Mouse (Mus musculus): ENCODE results near the gene Scaf1. TPM values are rescaled to one million over a fixed set of nuclear protein-coding genes. Genes with fewer than 3 reads are reported as not detected.

The Scaf1 gene
- polyA plus RNA-seq, 1 experiment from 2014 or later = 49.6 TPM

DNA sequence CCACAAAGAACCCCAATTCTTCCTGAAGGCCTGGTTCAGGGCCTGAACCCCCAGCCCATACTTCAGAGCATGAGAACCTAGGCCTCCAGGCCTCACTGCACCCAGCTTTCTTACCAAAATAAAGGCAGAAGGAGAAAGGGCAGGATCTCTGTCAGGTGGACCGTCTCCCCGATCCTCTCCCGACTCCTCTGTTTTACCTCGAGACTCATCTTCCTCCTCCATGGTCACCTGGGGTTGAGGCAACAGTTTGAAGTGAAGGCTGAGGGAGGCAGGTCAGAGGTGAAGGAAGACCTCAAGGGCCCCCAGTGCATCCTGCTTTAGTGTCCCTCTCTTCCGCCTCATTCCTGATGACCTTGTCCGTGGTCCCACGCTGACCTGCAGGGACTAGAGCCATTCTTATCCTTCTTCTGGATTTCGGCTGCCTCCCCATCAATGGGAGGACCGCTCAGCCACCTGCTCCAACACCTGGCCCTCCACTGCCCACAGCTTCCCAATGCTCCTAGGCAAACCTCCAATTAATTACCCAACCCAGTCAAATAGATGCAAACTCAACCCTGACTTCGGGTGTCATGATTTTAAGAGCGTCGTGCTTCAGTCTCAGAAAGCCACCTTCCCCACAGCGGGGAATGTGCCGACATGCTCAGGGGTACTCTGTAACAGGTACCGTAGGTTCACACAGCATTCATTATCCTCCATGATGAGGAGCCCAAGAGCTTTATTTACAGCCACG, 2.6 kb downstream of the Scaf1 start:
- no peaks in the 10 kb centered on the region for H3K4me1 ChIP-seq (replicated peaks; ENCODE audit: control insufficient read depth, insufficient read depth, low read length)
- no peak overlapping the region for H3K4me3 ChIP-seq (ENCODE audit: low read depth, low read length)
- no peak overlapping the region for H3K9ac ChIP-seq (ENCODE audit: low read depth, low read length)
- peaks cover 13% of the 10 kb centered on the region for H3K36me3 ChIP-seq (ENCODE audit: control insufficient read depth, insufficient read depth, low read length)
- H3K4me2 ChIP-seq (replicated peaks; ENCODE audit: low read depth, low read length) = no peak overlapping the region
- no peaks in the 10 kb centered on the region for H3K27me3 ChIP-seq (ENCODE audit: control insufficient read depth, insufficient read depth, low read length)
- H3K27ac ChIP-seq (ENCODE audit: low read depth, low read length) = no peak overlapping the region
- WGBS = 97% methylated on average over 16 of the region's 16 CpGs
- DNase-seq (ENCODE audit: low spot score) (no peak), ATAC-seq (ENCODE audit: low FRiP score) (no peak)
- H3K9me3 ChIP-seq (ENCODE audit: control insufficient read depth, low read length) = no peaks in the 10 kb centered on the region

DNA sequence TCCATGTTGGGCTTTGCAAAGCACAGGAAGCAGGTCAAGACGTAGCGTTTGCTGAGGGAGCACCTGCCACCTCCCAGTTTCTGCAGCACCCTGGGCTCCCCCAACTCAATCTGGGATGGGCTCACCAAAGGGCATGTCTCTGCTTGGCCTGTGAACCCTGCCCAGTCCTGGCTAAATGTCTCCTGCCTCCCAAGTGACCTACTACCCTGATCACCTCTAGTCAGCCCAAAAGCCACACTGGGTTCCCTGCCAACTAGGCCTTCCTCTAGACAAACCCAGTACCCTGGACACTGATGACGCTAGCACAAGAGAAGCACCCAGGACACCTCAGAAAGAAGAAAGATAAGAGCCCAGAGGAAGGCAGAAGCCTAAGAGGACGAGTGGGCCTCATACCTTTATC, 3.3 kb downstream of the Scaf1 start:
- Histone ChIP-seq H3K27ac (ENCODE audit: low read depth, low read length) (no peak overlapping the region), H3K36me3 (ENCODE audit: control insufficient read depth, insufficient read depth, low read length) (peaks cover 21% of the 10 kb centered on the region), H3K4me1 (replicated peaks; ENCODE audit: control insufficient read depth, insufficient read depth, low read length) (no peaks in the 10 kb centered on the region), H3K4me2 (replicated peaks; ENCODE audit: low read depth, low read length) (no peak overlapping the region), H3K9ac (ENCODE audit: low read depth, low read length) (no peak overlapping the region), H3K4me3 (ENCODE audit: low read depth, low read length) (no peak overlapping the region), H3K9me3 (ENCODE audit: control insufficient read depth, low read length) (no peaks in the 10 kb centered on the region), H3K27me3 (ENCODE audit: control insufficient read depth, insufficient read depth, low read length) (no peaks in the 10 kb centered on the region)
- no peak for DNase-seq (ENCODE audit: low spot score)
- ATAC-seq (ENCODE audit: low FRiP score) = no peak
- 87% methylated on average over 4 of the region's 4 CpGs for WGBS

DNA sequence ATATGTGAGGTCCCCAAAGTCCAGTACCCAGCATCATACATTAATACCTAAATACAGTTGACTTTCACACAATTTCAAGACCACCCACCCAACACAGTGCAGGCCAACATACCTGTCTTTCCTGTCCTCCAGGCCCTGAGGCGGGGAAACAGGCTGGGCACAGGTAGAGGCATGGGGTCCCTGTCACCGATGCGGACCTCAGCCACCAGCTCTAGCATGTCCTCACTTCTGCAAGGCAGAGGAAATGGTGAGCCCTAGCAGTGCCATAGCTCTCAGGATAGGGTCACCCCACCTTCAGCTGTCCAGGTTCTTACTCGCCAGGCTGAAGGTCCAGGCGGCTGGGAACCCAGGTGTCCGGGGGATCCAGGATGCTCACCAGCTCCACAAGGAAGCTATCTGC, 4.2 kb downstream of the Scaf1 start:
- H3K36me3 ChIP-seq (ENCODE audit: control insufficient read depth, insufficient read depth, low read length) = peaks cover 26% of the 10 kb centered on the region
- no peak overlapping the region for H3K4me3 ChIP-seq (ENCODE audit: low read depth, low read length)
- ATAC-seq (ENCODE audit: low FRiP score) (no peak), DNase-seq (ENCODE audit: low spot score) (no peak)
- H3K9me3 ChIP-seq (ENCODE audit: control insufficient read depth, low read length) = no peaks in the 10 kb centered on the region
- H3K27ac ChIP-seq (ENCODE audit: low read depth, low read length) = no peak overlapping the region
- WGBS = 97% methylated on average over 6 of the region's 6 CpGs
- H3K4me2 ChIP-seq (replicated peaks; ENCODE audit: low read depth, low read length) = no peak overlapping the region
- H3K9ac ChIP-seq (ENCODE audit: low read depth, low read length) = no peak overlapping the region
- no peaks in the 10 kb centered on the region for H3K4me1 ChIP-seq (replicated peaks; ENCODE audit: control insufficient read depth, insufficient read depth, low read length)
- H3K27me3 ChIP-seq (ENCODE audit: control insufficient read depth, insufficient read depth, low read length) = no peaks in the 10 kb centered on the region

DNA sequence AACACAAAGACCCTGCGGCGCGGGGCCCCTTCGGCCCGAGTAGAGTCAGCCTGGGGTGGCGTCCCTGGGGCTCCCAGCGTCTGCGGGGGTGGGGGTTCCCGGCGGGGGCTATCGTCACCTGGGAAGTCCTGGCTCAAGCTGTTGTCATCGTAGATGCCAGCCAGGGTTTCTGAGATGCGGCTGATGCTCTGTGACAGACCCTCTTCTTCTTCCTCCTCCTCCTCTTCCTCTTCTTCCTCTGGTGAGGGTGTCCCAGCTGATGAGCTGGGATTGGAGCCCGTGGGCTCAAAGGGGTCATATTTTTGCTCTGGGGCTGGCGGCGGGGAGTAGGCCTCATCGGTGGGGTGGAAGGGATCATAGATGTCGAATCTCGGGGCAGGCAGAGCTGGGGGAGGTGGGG, 7.8 kb downstream of the Scaf1 start:
- ATAC-seq (ENCODE audit: low FRiP score) (no peak), DNase-seq (ENCODE audit: low spot score) (no peak)
- Histone ChIP-seq H3K27me3 (ENCODE audit: control insufficient read depth, insufficient read depth, low read length) (no peaks in the 10 kb centered on the region), H3K36me3 (ENCODE audit: control insufficient read depth, insufficient read depth, low read length) (peaks cover 35% of the 10 kb centered on the region), H3K27ac (ENCODE audit: low read depth, low read length) (no peak overlapping the region), H3K4me1 (replicated peaks; ENCODE audit: control insufficient read depth, insufficient read depth, low read length) (no peaks in the 10 kb centered on the region), H3K4me3 (ENCODE audit: low read depth, low read length) (no peak overlapping the region), H3K9me3 (ENCODE audit: control insufficient read depth, low read length) (no peaks in the 10 kb centered on the region), H3K9ac (ENCODE audit: low read depth, low read length) (no peak overlapping the region), H3K4me2 (replicated peaks; ENCODE audit: low read depth, low read length) (no peak overlapping the region)
- WGBS = 94% methylated on average over 19 of the region's 19 CpGs

DNA sequence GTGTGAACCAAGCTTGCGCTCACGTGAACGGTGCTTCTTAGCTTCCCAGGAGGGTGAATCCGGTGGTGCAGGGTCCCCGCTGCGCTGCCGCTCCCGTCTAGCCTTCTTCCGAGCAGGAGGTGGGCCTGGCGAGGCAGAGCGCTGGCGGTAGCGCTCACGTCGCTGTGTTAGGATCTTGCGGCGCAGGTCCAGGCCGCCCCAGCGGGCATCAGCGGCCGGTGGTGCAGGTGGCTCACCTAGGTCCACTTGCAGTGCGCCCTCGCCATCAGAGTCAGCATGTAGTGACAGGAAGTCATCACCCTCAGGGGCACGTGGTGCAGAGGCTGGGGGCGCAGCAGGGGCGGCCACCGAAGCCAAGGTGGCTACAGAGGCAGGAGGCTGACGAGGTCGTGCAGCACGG, 8.3 kb downstream of the Scaf1 start:
- Histone ChIP-seq H3K27ac (ENCODE audit: low read depth, low read length) (no peak overlapping the region), H3K27me3 (ENCODE audit: control insufficient read depth, insufficient read depth, low read length) (no peaks in the 10 kb centered on the region), H3K4me1 (replicated peaks; ENCODE audit: control insufficient read depth, insufficient read depth, low read length) (no peaks in the 10 kb centered on the region), H3K9me3 (ENCODE audit: control insufficient read depth, low read length) (no peaks in the 10 kb centered on the region), H3K9ac (ENCODE audit: low read depth, low read length) (no peak overlapping the region), H3K4me2 (replicated peaks; ENCODE audit: low read depth, low read length) (no peak overlapping the region), H3K36me3 (ENCODE audit: control insufficient read depth, insufficient read depth, low read length) (peaks cover 35% of the 10 kb centered on the region), H3K4me3 (ENCODE audit: low read depth, low read length) (no peak overlapping the region)
- no peak for ATAC-seq (ENCODE audit: low FRiP score)
- 93% methylated on average over 30 of the region's 30 CpGs for WGBS
- no peak for DNase-seq (ENCODE audit: low spot score)

DNA sequence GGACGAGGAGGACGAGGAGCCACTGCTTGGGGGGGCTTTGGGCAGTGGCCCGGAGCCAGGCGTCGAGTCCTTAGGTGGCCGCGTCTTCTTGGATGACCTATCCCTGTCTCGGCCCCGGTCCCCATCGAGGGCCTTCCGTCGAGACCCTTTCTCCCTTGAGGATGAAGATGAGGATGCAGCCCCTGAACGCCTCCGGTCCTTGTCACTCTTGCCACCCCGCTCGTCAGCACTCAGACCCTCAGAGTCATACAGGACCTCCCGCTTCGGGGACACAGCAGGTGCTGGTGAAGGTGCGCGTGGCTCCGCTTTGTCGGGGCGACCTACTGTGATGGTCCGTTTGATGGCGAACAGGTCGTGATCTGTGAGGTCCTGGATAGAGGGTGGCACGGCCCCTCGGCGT, 9.0 kb downstream of the Scaf1 start:
- Histone ChIP-seq H3K4me1 (replicated peaks; ENCODE audit: control insufficient read depth, insufficient read depth, low read length) (no peaks in the 10 kb centered on the region), H3K36me3 (ENCODE audit: control insufficient read depth, insufficient read depth, low read length) (peaks cover 34% of the 10 kb centered on the region), H3K4me3 (ENCODE audit: low read depth, low read length) (no peak overlapping the region), H3K9me3 (ENCODE audit: control insufficient read depth, low read length) (no peaks in the 10 kb centered on the region), H3K27ac (ENCODE audit: low read depth, low read length) (no peak overlapping the region), H3K27me3 (ENCODE audit: control insufficient read depth, insufficient read depth, low read length) (no peaks in the 10 kb centered on the region), H3K9ac (ENCODE audit: low read depth, low read length) (no peak overlapping the region), H3K4me2 (replicated peaks; ENCODE audit: low read depth, low read length) (no peak overlapping the region)
- no peak for DNase-seq (ENCODE audit: low spot score)
- 96% methylated on average over 29 of the region's 29 CpGs for WGBS
- no peak for ATAC-seq (ENCODE audit: low FRiP score)

DNA sequence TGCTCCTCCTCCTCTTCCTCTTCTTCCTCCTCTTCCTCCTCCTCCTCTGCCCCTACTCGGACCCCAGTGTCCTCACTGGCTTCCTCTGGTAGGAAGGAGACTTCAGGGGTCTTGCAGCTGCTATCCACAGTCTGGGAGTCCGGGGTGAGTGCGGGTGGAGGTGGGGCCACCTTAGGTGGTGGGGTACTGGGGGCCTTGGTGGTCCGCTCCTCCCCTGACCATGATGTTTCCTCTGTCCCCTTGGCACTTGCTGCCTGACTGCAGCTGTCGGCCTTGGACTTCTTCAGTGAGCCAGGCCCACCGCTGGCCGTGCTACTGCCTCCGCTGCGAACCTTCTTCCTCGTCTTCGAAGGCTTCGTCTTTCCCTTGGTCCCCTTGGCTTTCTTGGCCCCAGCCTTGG, 9.7 kb downstream of the Scaf1 start:
- peaks cover 37% of the 10 kb centered on the region for H3K36me3 ChIP-seq (ENCODE audit: control insufficient read depth, insufficient read depth, low read length)
- DNase-seq (ENCODE audit: low spot score) (no peak), ATAC-seq (ENCODE audit: low FRiP score) (no peak)
- WGBS = 96% methylated on average over 11 of the region's 12 CpGs
- no peak overlapping the region for H3K27ac ChIP-seq (ENCODE audit: low read depth, low read length)
- no peak overlapping the region for H3K9ac ChIP-seq (ENCODE audit: low read depth, low read length)
- no peak overlapping the region for H3K4me2 ChIP-seq (replicated peaks; ENCODE audit: low read depth, low read length)
- no peaks in the 10 kb centered on the region for H3K27me3 ChIP-seq (ENCODE audit: control insufficient read depth, insufficient read depth, low read length)
- no peaks in the 10 kb centered on the region for H3K9me3 ChIP-seq (ENCODE audit: control insufficient read depth, low read length)
- H3K4me1 ChIP-seq (replicated peaks; ENCODE audit: control insufficient read depth, insufficient read depth, low read length) = no peaks in the 10 kb centered on the region
- H3K4me3 ChIP-seq (ENCODE audit: low read depth, low read length) = no peak overlapping the region

DNA sequence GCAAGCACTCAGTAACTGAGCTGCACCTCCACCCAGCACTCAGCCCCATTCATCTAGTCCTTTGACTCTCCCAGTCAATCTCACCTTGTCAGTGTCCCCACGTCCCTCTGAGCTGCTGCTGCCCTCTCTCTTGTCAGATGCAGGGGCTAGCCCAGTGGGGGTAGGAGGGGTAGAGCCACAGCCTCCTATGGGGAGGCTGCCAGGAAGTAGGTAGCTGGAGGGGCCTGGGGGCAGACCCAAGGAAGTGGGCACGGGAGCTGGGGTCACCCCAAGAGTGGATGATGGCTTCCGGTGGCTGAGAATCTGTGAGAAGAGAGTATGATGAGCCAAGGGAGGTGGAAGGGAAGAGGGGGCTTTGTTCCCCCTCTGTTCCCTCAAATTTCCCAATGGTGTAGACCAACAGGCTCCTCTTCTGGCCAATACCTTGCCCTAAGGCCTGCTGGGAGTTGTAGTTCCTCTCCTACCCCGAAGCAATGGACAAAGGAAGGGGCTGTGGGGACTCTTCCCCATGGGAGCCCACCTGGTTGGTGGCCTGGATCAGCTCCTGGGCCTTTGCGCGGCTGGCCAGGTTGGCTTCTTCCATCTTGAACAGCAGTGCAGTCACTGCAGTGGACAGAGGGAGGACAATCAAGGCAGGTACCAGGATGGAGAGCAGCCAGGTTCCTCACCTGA, 10.7 kb downstream of the Scaf1 start:
- H3K27me3 ChIP-seq (ENCODE audit: control insufficient read depth, insufficient read depth, low read length) = no peaks in the 10 kb centered on the region
- DNase-seq (ENCODE audit: low spot score) (no peak), ATAC-seq (ENCODE audit: low FRiP score) (no peak)
- H3K9ac ChIP-seq (ENCODE audit: low read depth, low read length) = no peak overlapping the region
- 86% methylated on average over 6 of the region's 6 CpGs for WGBS
- H3K4me2 ChIP-seq (replicated peaks; ENCODE audit: low read depth, low read length) = no peak overlapping the region
- no peak overlapping the region for H3K4me3 ChIP-seq (ENCODE audit: low read depth, low read length)
- H3K4me1 ChIP-seq (replicated peaks; ENCODE audit: control insufficient read depth, insufficient read depth, low read length) = no peaks in the 10 kb centered on the region
- H3K27ac ChIP-seq (ENCODE audit: low read depth, low read length) = no peak overlapping the region
- no peaks in the 10 kb centered on the region for H3K9me3 ChIP-seq (ENCODE audit: control insufficient read depth, low read length)
- H3K36me3 ChIP-seq (ENCODE audit: control insufficient read depth, insufficient read depth, low read length) = peaks cover 37% of the 10 kb centered on the region

DNA sequence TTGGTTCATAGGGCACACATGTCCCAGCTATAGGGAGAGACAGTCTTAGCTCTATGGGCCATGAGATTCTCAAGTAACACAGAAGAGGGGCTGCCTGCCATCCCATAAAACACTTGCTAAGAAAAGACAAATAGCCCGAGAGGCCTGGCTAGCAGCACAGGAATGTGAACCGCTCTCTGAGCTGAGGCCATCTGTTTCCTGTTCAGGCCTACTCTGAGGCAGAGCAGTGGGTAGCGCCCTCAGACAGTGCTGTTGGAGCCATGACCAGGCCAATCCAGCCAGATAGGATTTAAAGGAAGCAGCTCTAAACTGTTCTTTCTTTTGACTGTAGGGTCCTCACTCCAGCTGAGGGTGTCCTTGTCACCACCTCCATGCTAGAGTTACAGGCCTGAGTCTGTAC, 11.6 kb downstream of the Scaf1 start:
- Histone ChIP-seq H3K4me1 (replicated peaks; ENCODE audit: control insufficient read depth, insufficient read depth, low read length) (no peaks in the 10 kb centered on the region), H3K36me3 (ENCODE audit: control insufficient read depth, insufficient read depth, low read length) (peaks cover 33% of the 10 kb centered on the region), H3K4me2 (replicated peaks; ENCODE audit: low read depth, low read length) (no peak overlapping the region), H3K4me3 (ENCODE audit: low read depth, low read length) (no peak overlapping the region), H3K9ac (ENCODE audit: low read depth, low read length) (no peak overlapping the region), H3K27ac (ENCODE audit: low read depth, low read length) (no peak overlapping the region), H3K9me3 (ENCODE audit: control insufficient read depth, low read length) (no peaks in the 10 kb centered on the region), H3K27me3 (ENCODE audit: control insufficient read depth, insufficient read depth, low read length) (no peaks in the 10 kb centered on the region)
- DNase-seq (ENCODE audit: low spot score) = no peak
- ATAC-seq (ENCODE audit: low FRiP score) = no peak
- 83% methylated on average over 3 of the region's 3 CpGs for WGBS

Measured in hindbrain, embryonic 11.5 days (tissue).